Mouse (Mus musculus): ENCODE data around the gene Mmgt2. TPM values are rescaled to one million over a fixed set of nuclear protein-coding genes. Genes with fewer than 3 reads are reported as not detected.

Mmgt2 gene
- polyA plus RNA-seq, 1 experiment = 47.5 TPM

DNA sequence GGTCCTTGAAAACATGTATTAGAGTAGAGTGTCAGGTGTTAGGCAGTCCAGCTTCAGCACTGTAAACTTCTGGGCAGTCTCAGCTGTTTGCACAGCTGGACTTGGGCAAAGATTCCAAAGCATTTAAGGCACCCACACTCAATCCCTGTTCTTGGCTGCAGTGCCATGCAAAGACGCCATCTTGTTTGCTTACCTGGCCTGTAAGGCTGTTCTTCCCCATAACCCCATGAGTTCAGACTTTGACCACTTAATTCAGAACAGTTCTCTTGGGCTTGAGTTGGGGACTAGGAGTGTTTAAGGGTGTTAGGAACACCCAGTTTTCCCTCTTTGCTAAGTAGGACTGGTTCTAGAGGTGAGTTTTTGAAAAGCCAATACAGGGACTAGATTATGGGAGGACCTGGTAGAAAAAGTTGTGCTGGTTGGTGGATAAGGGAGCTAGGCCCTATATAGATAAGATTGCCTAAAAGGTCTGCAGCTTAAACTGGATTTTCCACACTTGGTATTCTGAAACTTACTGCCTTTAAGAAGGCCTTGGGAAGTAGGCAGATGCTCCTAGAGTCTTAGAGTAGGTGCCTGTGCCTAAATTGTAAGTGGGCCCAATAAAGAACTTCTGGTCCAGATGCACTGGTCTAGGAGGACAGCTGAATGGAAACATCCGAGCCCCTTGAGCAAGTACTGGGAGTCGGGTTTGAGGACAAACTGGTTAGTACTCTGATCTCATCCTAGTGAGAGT is 43.4 kb upstream of the Mmgt2 start:
- Histone ChIP-seq H3K36me3 (ENCODE audit: control insufficient read depth, insufficient read depth, low read length) (peaks cover 32% of the 10 kb centered on the region), H3K27ac (ENCODE audit: control insufficient read depth, insufficient read depth, low read length) (no peak overlapping the region), H3K4me3 (ENCODE audit: control insufficient read depth, insufficient read depth, low read length) (no peak overlapping the region), H3K4me1 (replicated peaks; ENCODE audit: control insufficient read depth, insufficient read depth, low read length) (0 out of 2 replicates have a peak, but pooled peaks cover 5% of the 10 kb centered on the region), H3K27me3 (ENCODE audit: control insufficient read depth, insufficient read depth, low read length) (no peaks in the 10 kb centered on the region)
- TF ChIP-seq POLR2A (IDR thresholded peaks at IDR 0.05; ENCODE audit: control insufficient read depth, extremely low read depth, insufficient read depth, low read length, poor library complexity) (no peak), CTCF (IDR thresholded peaks at IDR 0.05; ENCODE audit: borderline replicate concordance, control insufficient read depth, extremely low read depth, insufficient read depth, low read length, poor library complexity) (no peak)
- 79% methylated on average over 3 of the region's 3 CpGs for WGBS
- DNase-seq = no peak

- Histone ChIP-seq H3K27me3 (ENCODE audit: control insufficient read depth, insufficient read depth, low read length) (no peaks in the 10 kb centered on the region), H3K36me3 (ENCODE audit: control insufficient read depth, insufficient read depth, low read length) (peaks cover 32% of the 10 kb centered on the region), H3K4me3 (ENCODE audit: control insufficient read depth, insufficient read depth, low read length) (no peak overlapping the region), H3K4me1 (replicated peaks; ENCODE audit: control insufficient read depth, insufficient read depth, low read length) (0 out of 2 replicates have a peak, but pooled peaks cover 5% of the 10 kb centered on the region), H3K27ac (ENCODE audit: control insufficient read depth, insufficient read depth, low read length) (no peak overlapping the region)
- TF ChIP-seq POLR2A (IDR thresholded peaks at IDR 0.05; ENCODE audit: control insufficient read depth, extremely low read depth, insufficient read depth, low read length, poor library complexity) = no peak
- DNase-seq = no peak
- 91% methylated on average over 10 of the region's 10 CpGs for WGBS
Observed at GRCm38 (mm10) chr11:62605619-62606298, 42.7 kb upstream of the Mmgt2 start.

DNA sequence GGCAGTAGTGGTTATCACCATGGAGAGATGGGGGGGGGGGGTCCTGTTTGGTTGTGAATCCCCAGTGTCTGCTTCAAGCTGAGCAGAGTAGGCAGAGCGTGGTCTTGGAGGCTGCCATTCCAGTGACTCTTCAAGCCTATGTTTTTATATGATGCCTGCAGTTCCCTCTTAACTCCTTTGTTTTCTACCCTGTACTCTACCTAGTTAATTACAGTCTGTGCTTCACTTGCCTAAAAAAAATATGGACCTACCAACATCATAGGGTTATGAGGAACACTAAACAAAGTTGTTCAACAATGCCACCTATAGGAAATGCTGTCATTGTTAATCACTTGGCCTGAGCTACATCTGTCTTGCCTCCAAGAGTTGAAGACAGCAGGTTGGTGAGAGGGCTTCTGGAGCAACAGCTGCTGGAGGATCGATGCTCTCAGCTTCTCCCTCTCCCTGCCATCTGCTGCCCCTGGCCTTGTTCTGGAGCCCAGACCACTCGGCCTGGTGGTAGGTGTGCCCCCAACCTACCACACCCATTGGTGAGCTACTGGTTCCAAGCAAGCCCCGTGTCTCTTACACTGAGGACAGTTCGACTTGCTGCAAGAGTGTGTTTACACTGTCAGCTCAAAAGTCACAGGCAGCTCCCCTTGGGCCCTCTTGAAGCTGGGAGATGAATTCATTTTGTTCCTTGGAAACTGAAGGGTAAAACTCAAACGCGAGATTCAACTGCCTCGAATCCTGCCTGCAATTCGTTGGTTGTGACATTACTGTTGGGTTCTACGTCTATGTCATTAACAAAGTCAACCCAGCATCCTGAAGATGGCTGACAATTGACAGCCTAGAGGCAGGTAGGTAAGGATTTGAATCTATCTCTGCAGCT is 41.9 kb upstream of the Mmgt2 start:
- DNase-seq = no peak
- no peak overlapping the region for H3K27ac ChIP-seq (ENCODE audit: control insufficient read depth, insufficient read depth, low read length)
- H3K27me3 ChIP-seq (ENCODE audit: control insufficient read depth, insufficient read depth, low read length) = no peaks in the 10 kb centered on the region
- TF ChIP-seq POLR2A (IDR thresholded peaks at IDR 0.05; ENCODE audit: control insufficient read depth, extremely low read depth, insufficient read depth, low read length, poor library complexity) (no peak), CTCF (IDR thresholded peaks at IDR 0.05; ENCODE audit: borderline replicate concordance, control insufficient read depth, extremely low read depth, insufficient read depth, low read length, poor library complexity) (no peak)
- no peak overlapping the region for H3K4me3 ChIP-seq (ENCODE audit: control insufficient read depth, insufficient read depth, low read length)
- 0 out of 2 replicates have a peak, but pooled peaks cover 5% of the 10 kb centered on the region for H3K4me1 ChIP-seq (replicated peaks; ENCODE audit: control insufficient read depth, insufficient read depth, low read length)
- WGBS = 80% methylated on average over 10 of the region's 10 CpGs
- H3K36me3 ChIP-seq (ENCODE audit: control insufficient read depth, insufficient read depth, low read length) = peaks cover 32% of the 10 kb centered on the region

DNA sequence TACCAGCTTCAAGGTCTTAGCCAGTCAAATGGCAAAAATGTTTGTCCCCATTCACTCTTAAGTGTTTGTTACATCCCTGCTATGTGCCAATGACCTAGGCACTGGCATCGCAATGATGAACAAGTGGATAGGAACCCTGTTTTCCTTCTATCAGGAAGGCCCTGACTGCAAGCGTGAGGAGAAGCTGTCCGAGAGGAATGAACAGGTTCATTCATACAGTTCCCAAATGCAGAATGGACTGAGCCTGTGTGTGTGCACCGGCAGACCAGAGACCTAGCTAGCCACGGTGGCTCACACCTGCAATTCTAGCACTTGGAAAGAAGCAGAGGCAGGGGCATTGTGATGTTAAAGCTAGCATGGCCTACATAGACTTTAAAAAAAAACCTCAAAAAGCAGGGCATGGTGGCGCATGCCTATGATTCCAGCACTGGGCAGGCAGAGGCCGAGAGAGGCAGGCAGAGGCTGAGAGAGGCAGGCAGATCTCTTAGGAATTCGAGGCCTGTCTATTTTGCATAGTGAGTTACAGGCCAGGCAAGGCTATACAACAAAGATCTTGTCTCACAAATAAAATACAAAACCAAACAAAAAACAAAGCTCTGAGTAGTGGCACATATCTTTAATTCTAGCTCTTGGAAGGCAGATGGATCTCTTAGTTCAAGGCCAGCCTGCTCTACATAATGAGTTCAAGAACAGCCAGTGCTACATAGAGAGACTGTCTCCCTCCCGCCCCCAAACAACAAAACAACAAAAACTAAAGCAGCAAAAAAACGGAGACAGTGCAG is 41.1 kb upstream of the Mmgt2 start:
- 0 out of 2 replicates have a peak, but pooled peaks cover 3% of the 10 kb centered on the region for H3K4me1 ChIP-seq (replicated peaks; ENCODE audit: control insufficient read depth, insufficient read depth, low read length)
- TF ChIP-seq POLR2A (IDR thresholded peaks at IDR 0.05; ENCODE audit: control insufficient read depth, extremely low read depth, insufficient read depth, low read length, poor library complexity) = no peak
- no peak for TF ChIP-seq CTCF (IDR thresholded peaks at IDR 0.05; ENCODE audit: borderline replicate concordance, control insufficient read depth, extremely low read depth, insufficient read depth, low read length, poor library complexity)
- no peak overlapping the region for H3K4me3 ChIP-seq (ENCODE audit: control insufficient read depth, insufficient read depth, low read length)
- DNase-seq = no peak
- peaks cover 32% of the 10 kb centered on the region for H3K36me3 ChIP-seq (ENCODE audit: control insufficient read depth, insufficient read depth, low read length)
- WGBS = 86% methylated on average over 10 of the region's 10 CpGs
- H3K27ac ChIP-seq (ENCODE audit: control insufficient read depth, insufficient read depth, low read length) = no peak overlapping the region
- no peaks in the 10 kb centered on the region for H3K27me3 ChIP-seq (ENCODE audit: control insufficient read depth, insufficient read depth, low read length)

- H3K27ac ChIP-seq (ENCODE audit: control insufficient read depth, insufficient read depth, low read length) = no peak overlapping the region
- 97% methylated on average over 1 of the region's 1 CpGs for WGBS
Observed at GRCm38 (mm10) chr11:62607952-62608201, 40.6 kb upstream of the Mmgt2 start.

More at GRCm38 (mm10) chr11:62607952-62608201, 40.6 kb upstream of the Mmgt2 start:
- no peaks in the 10 kb centered on the region for H3K27me3 ChIP-seq (ENCODE audit: control insufficient read depth, insufficient read depth, low read length)
- DNase-seq = no peak
- peaks cover 32% of the 10 kb centered on the region for H3K36me3 ChIP-seq (ENCODE audit: control insufficient read depth, insufficient read depth, low read length)
- H3K4me3 ChIP-seq (ENCODE audit: control insufficient read depth, insufficient read depth, low read length) = no peak overlapping the region
- TF ChIP-seq CTCF (IDR thresholded peaks at IDR 0.05; ENCODE audit: borderline replicate concordance, control insufficient read depth, extremely low read depth, insufficient read depth, low read length, poor library complexity) (no peak), POLR2A (IDR thresholded peaks at IDR 0.05; ENCODE audit: control insufficient read depth, extremely low read depth, insufficient read depth, low read length, poor library complexity) (no peak)
- H3K4me1 ChIP-seq (replicated peaks; ENCODE audit: control insufficient read depth, insufficient read depth, low read length) = 0 out of 2 replicates have a peak, but pooled peaks cover 3% of the 10 kb centered on the region

All from thymus, adult 2 months (tissue).